Comparison of ENCODE assay signal across 9 mouse cellular contexts in the genomic region with DNA sequence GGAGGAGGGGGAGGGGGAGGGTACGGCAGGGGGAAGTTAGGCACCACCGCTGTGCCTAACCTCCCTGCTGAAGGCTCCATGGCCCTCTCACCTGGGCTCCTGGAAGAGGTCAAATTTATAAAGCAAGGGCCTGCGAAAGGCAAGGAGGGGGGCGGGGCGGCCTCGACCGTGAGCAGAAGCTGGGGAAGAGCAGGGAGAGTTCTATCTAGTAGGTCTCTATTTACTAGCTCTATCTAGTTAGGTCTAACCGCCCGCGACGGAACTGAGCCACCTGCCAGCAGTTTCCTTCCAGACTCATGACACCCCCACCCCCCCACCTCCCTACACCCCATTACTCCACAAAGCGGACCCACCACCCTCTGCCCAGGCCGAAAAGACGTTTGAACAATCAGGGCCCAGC. TPM values are rescaled to one million over a fixed set of nuclear protein-coding genes. Genes with fewer than 3 reads are reported as not detected.
DNase-seq lines count a peak whose midpoint lies in the region; ATAC-seq and TF ChIP-seq lines count a peak whose summit lies in the region.
"Had no signal": no experiment of that assay in that cellular context is flagged by ENCODE, and none has a peak within 500 bp of the region (broad histone marks: within the 10 kb centered on the region; RNA-seq: fewer than 3 reads in every experiment).

No protein-coding gene starts in this region.

- intact Hi-C loops in left cerebral cortex, postnatal 14 days (cut with DNase I): no loop called here

- no peak for TF ChIP-seq EP300 in stomach, postnatal 0 days (optimal IDR thresholded peaks at IDR 0.05)

- no peak for TF ChIP-seq CTCF in liver, adult 2 months (IDR thresholded peaks at IDR 0.05; ENCODE audit: low read depth, low read length)
- TF ChIP-seq CTCF in stomach, postnatal 0 days (IDR thresholded peaks at IDR 0.05; ENCODE audit: low read depth): no peak

- peak overlapping the region; percentile 95 for H3K9ac ChIP-seq in liver, adult 2 months (ENCODE audit: low read depth, low read length)
- H3K9ac ChIP-seq in forebrain, embryonic 12.5 days: peak overlapping the region; percentile 56; the same call in 1 of the 2 replicates
- no peak overlapping the region for H3K9ac ChIP-seq in liver, embryonic 12.5 days
- peak overlapping the region; percentile 76 for H3K9ac ChIP-seq in stomach, postnatal 0 days (ENCODE audit: low read length)

- H3K27me3 ChIP-seq in liver, adult 2 months (ENCODE audit: control insufficient read depth, insufficient read depth, low read length): no peaks in the 10 kb centered on the region
- H3K27me3 ChIP-seq in forebrain, embryonic 12.5 days: peaks cover 27% of the 10 kb centered on the region
- peaks cover 42% of the 10 kb centered on the region for H3K27me3 ChIP-seq in liver, embryonic 12.5 days (replicated peaks)
- H3K27me3 ChIP-seq in stomach, postnatal 0 days (ENCODE audit: control insufficient read depth, insufficient read depth, low read length): no peaks in the 10 kb centered on the region

- H3K79me2 ChIP-seq in liver, adult 2 months (ENCODE audit: control insufficient read depth, insufficient read depth, low read length): peaks cover 22% of the 10 kb centered on the region

- 21% methylated on average over 14 of the region's 14 CpGs for WGBS in liver, adult 2 months
- 20% methylated on average over 14 of the region's 14 CpGs for WGBS in forebrain, embryonic 12.5 days
- 14% methylated on average over 14 of the region's 14 CpGs for WGBS in liver, embryonic 12.5 days (ENCODE audit: insufficient replicate concordance)
- 27% methylated on average over 14 of the region's 14 CpGs for WGBS in stomach, postnatal 0 days

- DNase-seq in liver, adult 2 months (ENCODE audit: extremely low read depth, low read depth, low spot score): no peak
- no peak for DNase-seq in liver
- no peak for DNase-seq in stomach, postnatal 0 days (ENCODE audit: low spot score)
- DNase-seq in left cerebral cortex, postnatal 14 days (ENCODE audit: low spot score in 2 of 2): no peak
- DNase-seq in adrenal gland, postnatal 25 days: no peak
- no peak for DNase-seq in cerebellum, postnatal 36 days

- TF ChIP-seq POLR2A in liver, adult 2 months (IDR thresholded peaks at IDR 0.05; ENCODE audit: extremely low read depth, insufficient read depth, low read length): no peak

- H3K4me2 ChIP-seq in forebrain, embryonic 12.5 days: peak overlapping the region; percentile 59
- H3K4me2 ChIP-seq in liver, embryonic 12.5 days: peak overlapping the region; percentile 64
- peak overlapping the region; percentile 92 for H3K4me2 ChIP-seq in stomach, postnatal 0 days (replicated peaks; ENCODE audit: low read depth)

- no peaks in the 10 kb centered on the region for H3K9me3 ChIP-seq in forebrain, embryonic 12.5 days
- no peaks in the 10 kb centered on the region for H3K9me3 ChIP-seq in liver, embryonic 12.5 days (replicated peaks)
- H3K9me3 ChIP-seq in stomach, postnatal 0 days (ENCODE audit: control insufficient read depth, low read length): no peaks in the 10 kb centered on the region

- peaks cover 25% of the 10 kb centered on the region for H3K4me1 ChIP-seq in liver, adult 2 months (ENCODE audit: control insufficient read depth, insufficient read depth, low read length)
- peaks cover 16% of the 10 kb centered on the region for H3K4me1 ChIP-seq in forebrain, embryonic 12.5 days
- peaks cover 15% of the 10 kb centered on the region for H3K4me1 ChIP-seq in liver, embryonic 12.5 days
- peaks cover 12% of the 10 kb centered on the region; the same call in 1 of the 2 replicates for H3K4me1 ChIP-seq in stomach, postnatal 0 days (replicated peaks; ENCODE audit: control insufficient read depth, insufficient read depth)

- ATAC-seq in forebrain, embryonic 12.5 days (ENCODE audit: low FRiP score): no peak
- ATAC-seq in liver, embryonic 12.5 days: no peak
- ATAC-seq in stomach, postnatal 0 days (ENCODE audit: low FRiP score, low TSS enrichment): no peak

- H3K27ac ChIP-seq in liver, adult 2 months (replicated peaks; ENCODE audit: insufficient read depth, low read depth, low read length): peak overlapping the region; percentile 87
- no peak overlapping the region for H3K27ac ChIP-seq in forebrain, embryonic 12.5 days
- H3K27ac ChIP-seq in liver, embryonic 12.5 days: no peak overlapping the region
- H3K27ac ChIP-seq in stomach, postnatal 0 days (replicated peaks): no peak overlapping the region
- H3K27ac ChIP-seq: layer of hippocampus, adult 2 months had no signal

- H3K4me3 ChIP-seq in liver, adult 2 months (ENCODE audit: insufficient read depth, low read depth, low read length): peak overlapping the region; percentile 85
- peak overlapping the region; percentile 34 for H3K4me3 ChIP-seq in forebrain, embryonic 12.5 days (replicated peaks)
- H3K4me3 ChIP-seq in liver, embryonic 12.5 days: peak overlapping the region; percentile 39
- H3K4me3 ChIP-seq in stomach, postnatal 0 days (ENCODE audit: low read depth, low read length): peak overlapping the region; percentile 51

- no peaks in the 10 kb centered on the region for H3K36me3 ChIP-seq in liver, adult 2 months (ENCODE audit: control insufficient read depth, insufficient read depth, low read length)
- H3K36me3 ChIP-seq in forebrain, embryonic 12.5 days (replicated peaks): no peaks in the 10 kb centered on the region
- H3K36me3 ChIP-seq in liver, embryonic 12.5 days: no peaks in the 10 kb centered on the region
- H3K36me3 ChIP-seq in stomach, postnatal 0 days (ENCODE audit: control insufficient read depth, insufficient read depth, low read length): no peaks in the 10 kb centered on the region

RNA-seq across cellular contexts. Expression of gene Tns1, which starts 56.4 kb away (rescaled TPM):
- total RNA-seq in liver, adult 2 months (2014; rRNA removed): 17.9 and 25.2 TPM in 2 replicates
- polyA plus RNA-seq in liver, adult 2 months (2012; rRNA removed): 42.1 and 47.9 TPM in 2 replicates
- polyA plus RNA-seq in forebrain, embryonic 12.5 days (2016; fragmentation: Nextera tagmentation; extraction: Ambion mirVana): 13.0 and 15.9 TPM in 2 replicates
- polyA plus RNA-seq in liver, embryonic 12.5 days (2016; fragmentation: Nextera tagmentation; extraction: Ambion mirVana): 13.1 and 16.1 TPM in 2 replicates
- 28.8 and 32.7 TPM in 2 replicates for polyA plus RNA-seq in stomach, postnatal 0 days (2015; fragmentation: Nextera tagmentation; extraction: Ambion mirVana)
- total RNA-seq in left cerebral cortex, postnatal 14 days (2021): 10 to 100 TPM; 30.2 to 39.1 TPM
- total RNA-seq in adrenal gland, postnatal 25 days (2021): 270 and 436 TPM in 2 replicates

RNA-seq across cellular contexts. Expression of gene Rufy4, which starts 57.5 kb away (rescaled TPM):
- total RNA-seq in liver, adult 2 months (2014; rRNA removed): 0.20 and 0.37 TPM in 2 replicates
- polyA plus RNA-seq in liver, adult 2 months (2012; rRNA removed): 0.09 and 0.32 TPM in 2 replicates
- polyA plus RNA-seq in forebrain, embryonic 12.5 days (2016; fragmentation: Nextera tagmentation; extraction: Ambion mirVana): 0.24 and 0.33 TPM in 2 replicates
- polyA plus RNA-seq in liver, embryonic 12.5 days (2016; fragmentation: Nextera tagmentation; extraction: Ambion mirVana): 0.16 and 0.20 TPM in 2 replicates
- polyA plus RNA-seq in stomach, postnatal 0 days (2015; fragmentation: Nextera tagmentation; extraction: Ambion mirVana): 0.13 and 0.19 TPM in 2 replicates
- under 1 TPM in 1 of 2 experiments, not detected in 1; 0.17 TPM for total RNA-seq in left cerebral cortex, postnatal 14 days (2021)
- total RNA-seq in adrenal gland, postnatal 25 days (2021): 2.2 and 2.3 TPM in 2 replicates

Comparison
In these comparisons a context has a peak if more than half of its experiments do, and no peak if none do; other contexts are left out.
1. H3K4me3 ChIP-seq: peak in every context shown above with its lines; median percentile 85 in liver, adult 2 months; 51 in stomach, postnatal 0 days; 39 in liver, embryonic 12.5 days; 34 in forebrain, embryonic 12.5 days.